Comparison of ENCODE assay signal across 15 mouse cellular contexts in the genomic region with DNA sequence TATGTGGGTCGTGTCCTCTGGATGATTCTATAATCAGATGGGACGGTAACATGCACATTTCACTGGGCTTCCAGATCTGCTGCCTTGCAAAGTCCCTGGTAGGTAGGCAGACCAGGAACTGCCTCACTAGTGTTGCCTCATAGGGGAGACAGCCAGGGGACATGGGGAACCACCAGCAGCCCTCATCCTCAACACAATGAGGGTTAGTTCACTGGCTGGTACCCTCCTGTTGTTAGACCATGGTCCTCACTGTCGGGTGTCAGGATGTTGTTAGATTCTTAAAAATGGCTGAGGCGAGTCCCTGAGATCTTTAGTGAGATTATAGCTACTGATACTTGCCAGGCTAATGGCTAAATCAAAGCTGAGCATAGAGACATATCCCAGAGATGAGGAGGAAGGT.
"Had no signal": no experiment of that assay in that cellular context is flagged by ENCODE, and none has a peak within 500 bp of the region (broad histone marks: within the 10 kb centered on the region; RNA-seq: fewer than 3 reads in every experiment).

No protein-coding gene starts in this region.

- ATAC-seq: intestine, postnatal 0 days; liver, postnatal 0 days had no signal

- DNase-seq: kidney, adult 8-10 months; kidney, postnatal 25 days; layer of hippocampus, adult 9-11 months; liver; liver, embryonic 13.5 days; liver, postnatal 0 days; lung, postnatal 14 days; midbrain, embryonic 14.5 days; retina, postnatal 1 day; right cerebral cortex, postnatal 4 days; spleen, adult 18-20 months had no signal

- H3K9me3 ChIP-seq: liver, embryonic 13.5 days; lung, embryonic 15.5 days; neural tube, embryonic 13.5 days had no signal

- H3K4me3 ChIP-seq: liver, embryonic 13.5 days; lung, embryonic 15.5 days; neural tube, embryonic 13.5 days had no signal

- H3K4me2 ChIP-seq: liver, embryonic 13.5 days; lung, embryonic 15.5 days; neural tube, embryonic 13.5 days had no signal

- H3K27ac ChIP-seq: liver, embryonic 13.5 days; lung, embryonic 15.5 days; macrophage; neural tube, embryonic 13.5 days had no signal

- H3K36me3 ChIP-seq: liver, embryonic 13.5 days; lung, embryonic 15.5 days; neural tube, embryonic 13.5 days had no signal

- H3K9ac ChIP-seq: liver, embryonic 13.5 days; liver, postnatal 0 days; lung, embryonic 15.5 days; neural tube, embryonic 13.5 days had no signal
